Mouse (Mus musculus): ENCODE measurements around the gene Actn1. TPM values are rescaled to one million over a fixed set of nuclear protein-coding genes. Genes with fewer than 3 reads are reported as not detected.

Gene Actn1
- polyA plus RNA-seq, 1 experiment, result 408 TPM

- peaks cover 36% of the 10 kb centered on the region for H3K4me1 ChIP-seq
- no peaks in the 10 kb centered on the region for H3K36me3 ChIP-seq (replicated peaks; ENCODE audit: low read length)
- H3K9me3 ChIP-seq, result no peaks in the 10 kb centered on the region
- TF ChIP-seq GATA1 (IDR thresholded peaks at IDR 0.05; ENCODE audit: borderline replicate concordance, low read length) (no peak), FLI1 (IDR thresholded peaks at IDR 0.05; ENCODE audit: low read length) (no peak)
- H3K27me3 ChIP-seq (replicated peaks), result peaks cover 30% of the 10 kb centered on the region
- no peak overlapping the region for H3K4me3 ChIP-seq (replicated peaks)
These were observed 125.0 kb downstream of the Actn1 start for GRCm38 (mm10) chr12:80135173-80135572.

DNA sequence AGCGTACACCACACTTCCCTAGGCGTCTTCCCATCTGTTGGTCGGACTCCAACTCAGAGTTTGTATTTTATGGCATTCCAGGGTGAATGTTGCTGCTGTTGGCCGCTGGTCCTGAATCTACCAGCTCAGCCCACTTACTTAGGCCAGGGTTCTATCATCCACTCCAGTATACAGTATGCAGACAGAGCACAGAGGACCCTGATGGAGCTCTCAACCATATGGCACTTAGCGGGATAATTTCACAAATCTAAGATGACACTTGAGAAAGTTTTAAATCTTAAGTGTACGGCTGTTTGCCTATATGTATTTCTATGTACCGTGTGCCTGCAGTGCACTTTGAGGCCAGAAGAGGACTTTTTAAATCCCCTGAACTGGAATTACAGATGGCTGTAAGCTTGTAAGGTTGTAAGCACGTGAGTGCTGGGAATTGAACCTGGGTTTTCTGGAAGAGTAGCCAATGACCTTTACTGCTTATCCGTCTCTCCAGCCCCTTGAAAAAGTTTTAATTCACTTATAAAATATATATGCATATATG is 127.1 kb downstream of the Actn1 start:
- no peak for TF ChIP-seq GATA1 (IDR thresholded peaks at IDR 0.05; ENCODE audit: borderline replicate concordance, low read length)
- no peak for TF ChIP-seq FLI1 (IDR thresholded peaks at IDR 0.05; ENCODE audit: low read length)
- H3K4me3 ChIP-seq (replicated peaks), result peak overlapping the region; percentile 93
- no peaks in the 10 kb centered on the region for H3K9me3 ChIP-seq
- peaks cover 43% of the 10 kb centered on the region for H3K4me1 ChIP-seq
- peaks cover 17% of the 10 kb centered on the region for H3K27me3 ChIP-seq (replicated peaks)
- peaks cover 4% of the 10 kb centered on the region for H3K36me3 ChIP-seq (replicated peaks; ENCODE audit: low read length)

- no peak for TF ChIP-seq GATA1 (IDR thresholded peaks at IDR 0.05; ENCODE audit: borderline replicate concordance, low read length)
- no peak for TF ChIP-seq FLI1 (IDR thresholded peaks at IDR 0.05; ENCODE audit: low read length)
- Histone ChIP-seq H3K4me3 (replicated peaks) (peak overlapping the region; percentile 93), H3K36me3 (replicated peaks; ENCODE audit: low read length) (peaks cover 8% of the 10 kb centered on the region), H3K27me3 (replicated peaks) (peaks cover 11% of the 10 kb centered on the region), H3K9me3 (no peaks in the 10 kb centered on the region), H3K4me1 (peaks cover 45% of the 10 kb centered on the region)
These were observed 127.7 kb downstream of the Actn1 start for GRCm38 (mm10) chr12:80132250-80133003.

- TF ChIP-seq GATA1 (IDR thresholded peaks at IDR 0.05; ENCODE audit: borderline replicate concordance, low read length) (no peak), FLI1 (IDR thresholded peaks at IDR 0.05; ENCODE audit: low read length) (no peak)
- H3K4me1 ChIP-seq, result peaks cover 48% of the 10 kb centered on the region
- peaks cover 15% of the 10 kb centered on the region for H3K36me3 ChIP-seq (replicated peaks; ENCODE audit: low read length)
- H3K9me3 ChIP-seq, result no peaks in the 10 kb centered on the region
- H3K27me3 ChIP-seq (replicated peaks), result peaks cover 8% of the 10 kb centered on the region
- H3K4me3 ChIP-seq (replicated peaks), result peak overlapping the region; percentile 93
These were observed 128.6 kb downstream of the Actn1 start for GRCm38 (mm10) chr12:80131359-80132249.

- H3K4me3 ChIP-seq (replicated peaks), result peak overlapping the region; percentile 77
- H3K36me3 ChIP-seq (replicated peaks; ENCODE audit: low read length), result peaks cover 20% of the 10 kb centered on the region
- no peaks in the 10 kb centered on the region for H3K9me3 ChIP-seq
- H3K4me1 ChIP-seq, result peaks cover 48% of the 10 kb centered on the region
- peaks cover 4% of the 10 kb centered on the region for H3K27me3 ChIP-seq (replicated peaks)
- no peak for TF ChIP-seq FLI1 (IDR thresholded peaks at IDR 0.05; ENCODE audit: low read length)
- TF ChIP-seq GATA1 (IDR thresholded peaks at IDR 0.05; ENCODE audit: borderline replicate concordance, low read length), result no peak
These were observed 129.4 kb downstream of the Actn1 start for GRCm38 (mm10) chr12:80130558-80131358.

DNA sequence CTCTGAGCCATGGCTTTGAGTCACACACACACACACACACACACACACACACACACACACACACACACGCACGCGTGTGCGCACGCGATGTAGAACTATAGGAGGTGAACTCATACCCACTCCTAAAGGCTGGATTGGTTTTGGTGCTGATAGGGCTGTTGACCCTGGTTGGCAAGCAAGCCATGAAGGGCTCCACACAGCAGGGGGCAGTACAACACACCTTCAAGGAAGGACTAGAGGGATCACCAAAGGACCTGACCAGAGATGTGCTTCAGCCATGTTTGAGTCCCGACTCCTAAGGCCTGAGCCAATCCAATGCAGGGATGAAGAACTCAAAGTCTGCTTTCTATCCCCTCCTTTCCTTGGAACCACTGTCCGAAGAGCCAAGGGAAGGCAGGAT is 130.6 kb downstream of the Actn1 start:
- TF ChIP-seq FLI1 (IDR thresholded peaks at IDR 0.05; ENCODE audit: low read length) (no peak), GATA1 (IDR thresholded peaks at IDR 0.05; ENCODE audit: borderline replicate concordance, low read length) (no peak)
- Histone ChIP-seq H3K27me3 (replicated peaks) (peaks cover 2% of the 10 kb centered on the region), H3K4me1 (peaks cover 48% of the 10 kb centered on the region), H3K36me3 (replicated peaks; ENCODE audit: low read length) (peaks cover 32% of the 10 kb centered on the region), H3K9me3 (no peaks in the 10 kb centered on the region), H3K4me3 (replicated peaks) (no peak overlapping the region)

DNA sequence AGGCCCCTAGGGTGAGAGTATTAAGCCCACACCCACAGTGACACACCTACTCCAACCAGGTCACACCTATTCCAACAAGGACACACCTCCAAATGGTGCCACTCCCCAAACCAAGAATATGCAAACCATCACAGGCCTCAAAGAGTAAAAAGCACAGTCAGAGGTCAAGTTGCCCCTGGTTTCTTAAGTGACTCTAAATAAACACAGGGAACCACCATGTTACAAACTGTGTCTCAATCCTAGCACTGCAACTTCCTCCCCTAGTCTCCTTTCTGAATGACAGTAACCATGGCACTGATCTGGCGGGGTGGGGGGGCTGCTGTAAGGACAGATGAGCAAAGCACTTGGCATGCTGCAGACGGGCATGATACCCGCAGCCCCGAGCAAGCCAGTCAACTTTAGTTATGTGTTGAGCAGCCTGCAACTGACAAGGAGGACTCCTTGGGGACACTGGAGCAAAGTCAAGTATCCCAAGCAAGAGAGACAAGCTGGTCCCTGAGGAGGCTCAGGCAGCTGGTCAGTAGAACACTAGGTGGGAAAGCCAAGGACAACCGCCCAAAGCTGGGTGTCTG is 132.9 kb downstream of the Actn1 start:
- peaks cover 47% of the 10 kb centered on the region for H3K36me3 ChIP-seq (replicated peaks; ENCODE audit: low read length)
- H3K9me3 ChIP-seq, result no peaks in the 10 kb centered on the region
- no peaks in the 10 kb centered on the region for H3K27me3 ChIP-seq (replicated peaks)
- H3K4me1 ChIP-seq, result peaks cover 53% of the 10 kb centered on the region
- H3K4me3 ChIP-seq (replicated peaks), result no peak overlapping the region
- no peak for TF ChIP-seq GATA1 (IDR thresholded peaks at IDR 0.05; ENCODE audit: borderline replicate concordance, low read length)
- no peak for TF ChIP-seq FLI1 (IDR thresholded peaks at IDR 0.05; ENCODE audit: low read length)

GRCm38 (mm10) chr12:80125316-80125715 is 134.9 kb downstream of the Actn1 start:
- no peaks in the 10 kb centered on the region for H3K27me3 ChIP-seq (replicated peaks)
- peaks cover 34% of the 10 kb centered on the region for H3K4me1 ChIP-seq
- H3K9me3 ChIP-seq, result peaks cover 4% of the 10 kb centered on the region
- no peak for TF ChIP-seq FLI1 (IDR thresholded peaks at IDR 0.05; ENCODE audit: low read length)
- no peak for TF ChIP-seq GATA1 (IDR thresholded peaks at IDR 0.05; ENCODE audit: borderline replicate concordance, low read length)
- peaks cover 62% of the 10 kb centered on the region for H3K36me3 ChIP-seq (replicated peaks; ENCODE audit: low read length)
- no peak overlapping the region for H3K4me3 ChIP-seq (replicated peaks)

- TF ChIP-seq FLI1 (IDR thresholded peaks at IDR 0.05; ENCODE audit: low read length) (no peak), GATA1 (IDR thresholded peaks at IDR 0.05; ENCODE audit: borderline replicate concordance, low read length) (no peak)
- Histone ChIP-seq H3K36me3 (replicated peaks; ENCODE audit: low read length) (peaks cover 66% of the 10 kb centered on the region), H3K4me1 (peaks cover 28% of the 10 kb centered on the region), H3K4me3 (replicated peaks) (no peak overlapping the region), H3K9me3 (peaks cover 5% of the 10 kb centered on the region), H3K27me3 (replicated peaks) (no peaks in the 10 kb centered on the region)
These were observed 135.4 kb downstream of the Actn1 start for GRCm38 (mm10) chr12:80124756-80125155.
